Mouse (Mus musculus) limb, embryonic 11.5 days (tissue): Measurements from ENCODE around the gene Mknk1. TPM values are rescaled to one million over a fixed set of nuclear protein-coding genes. Genes with fewer than 3 reads are reported as not detected.

Experiments
- ATAC-seq: fragments of 200-750 bp; cut with Nextera tagmentation; 2 replicates; pipeline ENCODE4 v1.8.0; 2017; ENCODE audit warnings: low read depth; ENCODE audit not compliant: insufficient number of reproducible peaks, low FRiP score, low TSS enrichment
- DNase-seq: peaks from one replicate; pipeline ENCODE4 v3.0.0-alpha.2; 2015; ENCODE audit warnings: low spot score
- H3K27ac ChIP-seq: fragments of 300-500 bp; sonication (generic); replicated peaks from 2 replicates; pipeline ENCODE4 v1.5.1; 2014; ENCODE audit warnings: low read depth, mild to moderate bottlenecking, low read length
- H3K27me3 ChIP-seq: fragments of 300-500 bp; sonication (generic); 2 replicates; pipeline ENCODE4 v1.6.1; 2014; ENCODE audit warnings: mild to moderate bottlenecking, low read length, mixed read lengths; ENCODE audit not compliant: control insufficient read depth, insufficient read depth
- H3K36me3 ChIP-seq: fragments of 300-500 bp; sonication (generic); 2 replicates; pipeline ENCODE4 v1.6.1; 2014; ENCODE audit warnings: mild to moderate bottlenecking, low read length, moderate library complexity, mixed read lengths; ENCODE audit not compliant: control insufficient read depth, insufficient read depth
- H3K4me1 ChIP-seq: fragments of 300-500 bp; sonication (generic); 2 replicates; pipeline ENCODE4 v1.6.1; 2014; ENCODE audit warnings: low read length, mixed read lengths; ENCODE audit not compliant: control insufficient read depth, insufficient read depth
- H3K4me2 ChIP-seq: fragments of 300-500 bp; sonication (generic); 2 replicates; pipeline ENCODE4 v1.6.1; 2014; ENCODE audit warnings: low read depth, mild to moderate bottlenecking, moderate library complexity; ENCODE audit not compliant: severe bottlenecking
- H3K4me3 ChIP-seq: fragments of 300-500 bp; sonication (generic); 2 replicates; pipeline ENCODE4 v1.5.1; 2014; ENCODE audit warnings: low read depth, low read length
- H3K9ac ChIP-seq: fragments of 300-500 bp; sonication (generic); 2 replicates; pipeline ENCODE4 v1.6.1; 2014; ENCODE audit warnings: mild to moderate bottlenecking, low read length
- H3K9me3 ChIP-seq: fragments of 300-500 bp; sonication (generic); 2 replicates; pipeline ENCODE4 v1.6.1; 2016; ENCODE audit warnings: low read length; ENCODE audit not compliant: control insufficient read depth
- WGBS: fragments of 180-500 bp; shearing (Covaris S2); extraction: QIAGEN DNeasy Blood & Tissue Kit; methylation state at CpG from one replicate; pipeline ENCODE4 v1.1.7; 2014; 5-methylcytosine and 5-hydroxymethylcytosine counted together
- polyA plus RNA-seq: library from polyadenylated mRNA; unstranded; fragments of >200 nt; fragmentation: Nextera tagmentation; extraction: Ambion mirVana; gene quantifications from 2 replicates; pipeline ENCODE4 v1.2.1, GENCODE M21; 2014

Mknk1 gene
- 23.2 and 26.1 TPM in 2 replicates for polyA plus RNA-seq

DNA sequence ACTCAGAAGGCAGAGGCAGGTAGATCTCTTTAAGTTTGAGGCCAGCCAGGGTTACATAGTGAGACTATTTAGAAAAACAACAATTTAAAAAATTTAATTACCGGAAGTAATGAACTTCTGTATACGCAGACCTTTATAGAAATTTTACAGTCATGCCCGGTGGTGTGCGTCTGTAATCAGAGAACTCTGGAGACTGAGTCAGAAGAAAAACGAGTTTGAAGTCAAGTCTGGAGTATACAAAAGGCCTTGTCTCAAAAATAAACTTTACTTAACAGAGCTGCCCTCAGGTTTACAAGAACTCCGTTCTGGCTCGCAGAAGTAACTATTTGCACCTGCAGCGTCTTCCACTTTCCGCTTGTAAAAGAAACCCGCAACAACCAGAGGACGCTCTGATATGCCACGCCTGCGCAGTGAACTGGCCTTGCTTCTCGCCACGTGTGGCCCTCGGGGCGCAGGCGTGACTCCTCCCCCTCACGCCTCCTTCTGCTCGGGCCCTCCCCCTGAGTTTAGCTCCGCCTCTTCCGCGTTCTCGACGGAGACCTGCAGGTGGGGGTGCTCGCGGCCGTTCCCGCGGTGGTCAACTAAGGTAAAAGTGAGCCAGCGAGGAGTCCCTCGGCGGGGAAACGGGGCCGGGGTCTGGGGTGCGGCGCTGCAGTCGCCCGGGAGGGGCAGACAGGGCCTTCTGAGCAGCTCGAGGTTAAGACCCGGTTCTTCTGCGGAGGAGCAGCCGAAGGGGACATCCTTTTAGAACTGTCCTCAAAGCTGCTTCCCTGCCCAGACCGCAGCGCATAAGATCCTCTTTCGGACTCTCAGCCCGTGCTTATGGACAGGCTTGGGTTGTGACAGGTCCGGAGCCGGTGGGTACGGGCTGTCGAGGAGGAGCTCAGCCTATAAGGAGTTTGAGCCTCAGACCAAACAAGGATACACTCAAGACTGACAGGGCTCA is at the start of gene Mknk1:
Mknk1 (plus strand) TSS at position 503 of the 946 bp plus-strand sequence.
- Histone ChIP-seq H3K9me3 (no peaks in the 10 kb centered on the region), H3K9ac (peak within 1 kb of the TSS; percentile 74), H3K27me3 (no peaks in the 10 kb centered on the region), H3K27ac (0 out of 2 replicates have a peak within 1 kb of the TSS, but pooled peaks have one; percentile 21), H3K4me3 (peak within 1 kb of the TSS; percentile 56), H3K4me1 (0 out of 2 replicates have a peak, but pooled peaks cover 3% of the 10 kb centered on the region), H3K4me2 (peak within 1 kb of the TSS; percentile 64), H3K36me3 (no peaks in the 10 kb centered on the region)
- ATAC-seq (peak; percentile 96), DNase-seq (peak; percentile 96)
- 2% methylated on average over 51 of the region's 51 CpGs for WGBS

DNA sequence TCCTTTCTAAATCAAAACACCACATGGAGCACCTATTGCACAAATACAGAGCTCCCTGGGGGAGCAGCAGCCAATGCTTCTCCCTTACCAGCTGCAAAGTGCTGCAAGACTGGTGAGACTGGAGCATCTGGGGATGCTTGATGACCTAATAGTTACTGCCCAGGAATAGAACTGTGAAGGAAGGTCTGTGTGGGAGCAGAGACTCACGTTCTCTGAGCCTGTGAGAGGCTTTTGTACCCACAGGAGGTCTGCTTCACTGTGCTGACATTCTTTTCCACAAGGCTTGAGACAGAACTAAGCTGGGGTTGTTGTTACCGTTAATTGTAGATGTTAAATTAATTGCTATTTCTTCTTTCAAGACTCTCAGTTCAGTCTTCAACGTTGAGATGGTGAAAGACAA is 48.1 kb upstream of the Mknk1 start:
- WGBS: 85% methylated on average over 3 of the region's 3 CpGs
- Histone ChIP-seq H3K27ac (no peak overlapping the region), H3K9me3 (no peaks in the 10 kb centered on the region), H3K27me3 (no peaks in the 10 kb centered on the region), H3K9ac (no peak overlapping the region), H3K4me2 (no peak overlapping the region), H3K4me1 (no peaks in the 10 kb centered on the region), H3K36me3 (peaks cover 4% of the 10 kb centered on the region; the same call in 1 of the 2 replicates), H3K4me3 (no peak overlapping the region)
- ATAC-seq (no peak), DNase-seq (no peak)

DNA sequence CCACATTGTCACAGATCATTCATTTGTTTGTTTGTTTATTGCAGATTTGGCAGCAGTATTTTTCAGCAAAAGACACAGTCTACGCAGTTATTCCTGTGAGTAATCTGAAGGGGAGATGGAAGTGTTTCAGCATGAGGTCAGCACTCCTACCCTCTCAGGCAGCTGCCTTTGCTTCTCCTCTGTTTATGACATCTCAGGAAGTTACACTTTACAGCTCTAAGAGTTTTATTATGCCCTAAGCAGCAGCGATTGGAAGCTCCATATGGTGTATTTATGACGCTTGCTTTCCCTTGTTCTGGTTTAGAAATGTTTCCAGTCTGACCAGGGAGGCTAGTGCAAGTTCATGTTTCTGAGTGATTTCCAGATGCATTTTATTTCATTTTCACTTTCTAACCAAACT is 43.6 kb upstream of the Mknk1 start:
- H3K4me3 ChIP-seq: no peak overlapping the region
- WGBS: 21% methylated on average over 3 of the region's 3 CpGs
- 0 out of 2 replicates have a peak overlapping the region, but pooled peaks have one; percentile 14 for H3K27ac ChIP-seq
- ATAC-seq (peak; percentile 39; the same call in 1 of the 2 replicates), DNase-seq (no peak)
- no peaks in the 10 kb centered on the region for H3K27me3 ChIP-seq
- H3K9me3 ChIP-seq: no peaks in the 10 kb centered on the region
- H3K9ac ChIP-seq: no peak overlapping the region
- H3K4me2 ChIP-seq: no peak overlapping the region
- peaks cover 3% of the 10 kb centered on the region; the same call in 1 of the 2 replicates for H3K36me3 ChIP-seq
- H3K4me1 ChIP-seq: no peaks in the 10 kb centered on the region

DNA sequence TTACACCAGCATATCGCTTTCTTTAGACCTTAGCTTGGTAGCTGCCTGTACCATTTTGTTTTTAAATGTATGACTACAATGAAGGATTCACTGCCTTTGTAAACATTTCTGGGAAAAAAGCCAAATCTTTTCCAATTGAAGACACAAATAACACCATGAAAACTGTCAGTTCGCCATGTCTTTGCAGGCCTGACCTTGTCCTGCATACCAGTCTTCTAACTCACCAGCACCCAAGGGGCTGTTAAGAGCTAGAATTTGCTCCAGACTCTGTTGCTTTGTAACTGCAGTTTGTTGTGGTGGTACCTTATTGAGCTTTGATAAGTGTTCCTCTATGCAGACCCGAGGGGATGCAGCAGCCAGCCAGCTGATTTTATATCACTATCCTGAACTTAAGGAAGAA is 39.0 kb upstream of the Mknk1 start:
- WGBS: 95% methylated on average over 3 of the region's 3 CpGs
- H3K27me3 ChIP-seq: no peaks in the 10 kb centered on the region
- no peak for ATAC-seq
- H3K27ac ChIP-seq: no peak overlapping the region
- H3K4me2 ChIP-seq: no peak overlapping the region
- H3K4me1 ChIP-seq: no peaks in the 10 kb centered on the region
- no peak overlapping the region for H3K4me3 ChIP-seq
- H3K36me3 ChIP-seq: peaks cover 3% of the 10 kb centered on the region; the same call in 1 of the 2 replicates
- H3K9me3 ChIP-seq: no peaks in the 10 kb centered on the region
- no peak for DNase-seq
- no peak overlapping the region for H3K9ac ChIP-seq

DNA sequence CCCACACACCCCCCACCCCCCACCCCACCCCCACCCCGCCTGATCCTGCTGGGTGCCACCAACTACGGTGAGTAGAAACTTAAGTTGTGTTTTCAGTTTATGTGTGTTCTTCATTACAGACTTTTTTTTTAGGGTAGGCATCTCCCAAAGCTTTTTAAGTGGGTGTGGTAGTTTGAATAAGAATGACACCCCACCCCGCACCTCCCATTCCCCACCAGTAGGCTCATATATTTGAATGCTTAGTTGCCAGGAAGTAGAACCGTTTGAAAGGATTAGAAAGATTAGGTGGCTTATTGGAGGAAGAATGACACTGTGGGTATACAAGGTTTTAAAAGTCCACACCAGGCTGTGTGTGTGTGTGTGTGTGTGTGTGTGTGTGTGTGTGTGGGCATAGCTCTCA is 26.7 kb upstream of the Mknk1 start:
- H3K36me3 ChIP-seq: no peaks in the 10 kb centered on the region; the same call in 1 of the 2 replicates
- 78% methylated on average over 4 of the region's 4 CpGs for WGBS

DNA sequence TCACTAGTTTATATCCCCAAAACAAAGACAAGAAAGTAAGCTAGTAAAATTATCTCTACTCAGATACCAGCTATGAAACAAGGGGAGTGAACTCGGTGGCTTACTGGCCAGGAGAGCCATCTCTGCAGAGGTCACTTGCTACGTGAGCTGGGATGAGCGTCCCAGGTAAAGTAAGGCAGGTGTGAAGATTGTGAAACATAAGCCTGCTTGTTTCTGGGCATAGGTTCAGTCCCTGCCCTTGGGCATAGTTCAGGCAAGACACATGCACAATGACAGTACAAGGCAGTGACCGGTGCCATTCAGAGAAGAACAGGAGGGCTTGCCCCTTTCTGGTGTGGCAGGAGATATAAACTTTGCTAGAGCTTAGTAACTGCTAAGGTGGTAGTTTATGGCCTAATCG is 23.4 kb upstream of the Mknk1 start:
- Histone ChIP-seq H3K36me3 (no peaks in the 10 kb centered on the region; the same call in 1 of the 2 replicates), H3K4me1 (no peaks in the 10 kb centered on the region), H3K4me2 (no peak overlapping the region), H3K27me3 (no peaks in the 10 kb centered on the region), H3K9ac (no peak overlapping the region), H3K4me3 (no peak overlapping the region), H3K27ac (no peak overlapping the region), H3K9me3 (no peaks in the 10 kb centered on the region)
- WGBS: 89% methylated on average over 5 of the region's 5 CpGs
- ATAC-seq (no peak), DNase-seq (no peak)

More for the DNA sequence above, 26.7 kb upstream of the Mknk1 start:
- Histone ChIP-seq H3K27ac (no peak overlapping the region), H3K27me3 (no peaks in the 10 kb centered on the region), H3K9ac (no peak overlapping the region), H3K9me3 (no peaks in the 10 kb centered on the region), H3K4me1 (no peaks in the 10 kb centered on the region), H3K4me2 (no peak overlapping the region), H3K4me3 (no peak overlapping the region)
- ATAC-seq: no peak
- no peak for DNase-seq

DNA sequence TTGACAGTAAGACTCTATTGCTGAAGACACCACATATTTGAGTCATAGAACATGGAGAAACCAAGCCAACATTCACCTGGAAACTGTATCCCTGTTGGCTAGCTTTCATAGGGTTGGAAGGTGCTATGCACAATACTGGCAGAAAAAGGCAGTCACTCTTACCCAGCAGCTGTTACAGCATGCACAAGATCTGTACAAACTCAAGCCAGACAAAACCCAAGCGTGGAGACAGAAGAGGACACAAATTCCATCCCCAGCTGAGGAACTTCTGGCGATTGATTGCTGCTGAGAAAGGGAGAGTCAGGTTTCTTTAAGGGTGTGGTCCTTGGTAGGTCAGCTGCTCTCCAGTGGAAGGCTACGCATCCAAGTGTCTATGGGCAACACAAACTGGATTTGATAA is 18.8 kb upstream of the Mknk1 start:
- WGBS: 71% methylated on average over 3 of the region's 3 CpGs
- DNase-seq (no peak), ATAC-seq (no peak)
- Histone ChIP-seq H3K4me3 (no peak overlapping the region), H3K27ac (no peak overlapping the region), H3K9me3 (no peaks in the 10 kb centered on the region), H3K4me2 (no peak overlapping the region), H3K27me3 (no peaks in the 10 kb centered on the region), H3K4me1 (no peaks in the 10 kb centered on the region), H3K9ac (no peak overlapping the region), H3K36me3 (no peaks in the 10 kb centered on the region)

DNA sequence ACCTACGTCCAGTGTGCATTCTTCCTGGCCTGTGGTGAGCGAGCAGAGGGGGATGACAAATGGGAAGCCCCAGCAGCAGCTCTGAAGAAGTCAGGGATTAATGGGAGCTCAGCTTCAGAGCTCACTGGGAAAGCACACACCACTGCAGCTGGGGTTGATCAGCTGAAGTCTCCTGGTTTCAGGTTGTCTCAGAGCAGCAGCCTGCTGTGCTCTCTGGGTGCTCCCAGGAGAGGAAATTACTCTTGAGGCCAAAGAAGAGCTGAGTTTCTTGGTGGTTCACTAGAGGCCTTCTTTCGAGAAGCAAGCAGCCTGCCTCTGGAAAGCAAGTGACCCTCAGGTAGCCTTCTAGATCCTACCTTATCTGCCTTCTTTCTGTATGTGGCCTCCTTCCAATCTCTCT is 18.1 kb upstream of the Mknk1 start:
- no peaks in the 10 kb centered on the region for H3K27me3 ChIP-seq
- H3K9ac ChIP-seq: no peak overlapping the region
- H3K36me3 ChIP-seq: no peaks in the 10 kb centered on the region
- no peaks in the 10 kb centered on the region for H3K4me1 ChIP-seq
- no peak for DNase-seq
- H3K27ac ChIP-seq: no peak overlapping the region
- WGBS: 72% methylated on average over 3 of the region's 3 CpGs
- no peaks in the 10 kb centered on the region for H3K9me3 ChIP-seq
- no peak for ATAC-seq
- no peak overlapping the region for H3K4me2 ChIP-seq
- no peak overlapping the region for H3K4me3 ChIP-seq
